Mouse (Mus musculus): ENCODE measurements around the gene Egfl6.

- TF ChIP-seq CTCF (IDR thresholded peaks at IDR 0.05; ENCODE audit: extremely low read depth, insufficient read depth, insufficient read length, insufficient replicate concordance) (no peak), POLR2A (IDR thresholded peaks at IDR 0.05; ENCODE audit: low read depth, low read length) (no peak)
These were observed 40.7 kb upstream of the Egfl6 start for GRCm38 (mm10) chrX:166626174-166626573.

Data from spleen, adult 2 months (tissue).